Comparison of ENCODE assay signal across 8 mouse cellular contexts in genomic region chr19:7217162-7217925, GRCm38 (mm10). TPM values are rescaled to one million over a fixed set of nuclear protein-coding genes. Genes with fewer than 3 reads are reported as not detected.
A peak's percentile ranks its signal among the peaks of the same experiment; 100 is the strongest.
DNase-seq lines count a peak whose midpoint lies in the region; ATAC-seq lines count a peak whose summit lies in the region.

TSS of gene Cox8a (minus strand) at chr19:7217616.

- peak; percentile 99 for DNase-seq in ES-CJ7 (ENCODE audit: low read depth, low spot score)
- peak; percentile 97 for DNase-seq in cerebellum, adult 11 months
- DNase-seq in forebrain, embryonic 14.5 days (ENCODE audit: low spot score) = peak; percentile 98
- DNase-seq in heart, postnatal 14 days = peak; percentile 94 to 96
- DNase-seq in layer of hippocampus, adult 11-12 months (ENCODE audit: low spot score) = peak; percentile 97
- DNase-seq in lung, adult 18-20 months = peak; percentile 98 to 99
- DNase-seq in testis, postnatal 14 days (ENCODE audit: low spot score) = peak; percentile 95

- under 1% methylated on average over 50 of the region's 50 CpGs for WGBS in forebrain, embryonic 14.5 days
- under 1% methylated on average over 50 of the region's 50 CpGs for WGBS in neural tube, embryonic 15.5 days

- H3K9ac ChIP-seq in forebrain, embryonic 14.5 days (ENCODE audit: low read length) = peak within 1 kb of the TSS; percentile 84
- peak within 1 kb of the TSS; percentile 65 for H3K9ac ChIP-seq in neural tube, embryonic 15.5 days (replicated peaks)

- peak within 1 kb of the TSS; percentile 78 for H3K4me2 ChIP-seq in forebrain, embryonic 14.5 days (ENCODE audit: low read length)
- peak within 1 kb of the TSS; percentile 71 for H3K4me2 ChIP-seq in neural tube, embryonic 15.5 days

- H3K4me3 ChIP-seq in forebrain, embryonic 14.5 days (ENCODE audit: low read depth, low read length) = peak within 1 kb of the TSS; percentile 83
- peak within 1 kb of the TSS; percentile 70 for H3K4me3 ChIP-seq in neural tube, embryonic 15.5 days (replicated peaks)

- peak within 1 kb of the TSS; percentile 55; the same call in 1 of the 2 replicates for H3K27ac ChIP-seq in forebrain, embryonic 14.5 days (ENCODE audit: low read depth, low read length)
- peak within 1 kb of the TSS; percentile 93 for H3K27ac ChIP-seq in neural tube, embryonic 15.5 days (replicated peaks)

- ATAC-seq in forebrain, embryonic 14.5 days = peak; percentile 99
- ATAC-seq in neural tube, embryonic 15.5 days (ENCODE audit: low FRiP score) = peak; percentile 96

- no peaks in the 10 kb centered on the region for H3K27me3 ChIP-seq in forebrain, embryonic 14.5 days (replicated peaks; ENCODE audit: control insufficient read depth, insufficient read depth, low read length)
- no peaks in the 10 kb centered on the region for H3K27me3 ChIP-seq in neural tube, embryonic 15.5 days (replicated peaks)

- intact Hi-C loops in heart, postnatal 14 days (cut with DNase I) = no loop called here

- no peaks in the 10 kb centered on the region for H3K9me3 ChIP-seq in forebrain, embryonic 14.5 days (replicated peaks; ENCODE audit: control insufficient read depth, low read length)
- no peaks in the 10 kb centered on the region for H3K9me3 ChIP-seq in neural tube, embryonic 15.5 days (replicated peaks)

- H3K4me1 ChIP-seq in forebrain, embryonic 14.5 days (ENCODE audit: control insufficient read depth, insufficient read depth, low read length) = peaks cover 8% of the 10 kb centered on the region
- H3K4me1 ChIP-seq in neural tube, embryonic 15.5 days = peaks cover 38% of the 10 kb centered on the region

- peaks cover 22% of the 10 kb centered on the region for H3K36me3 ChIP-seq in forebrain, embryonic 14.5 days (ENCODE audit: control insufficient read depth, insufficient read depth, low read length)
- H3K36me3 ChIP-seq in neural tube, embryonic 15.5 days = peaks cover 16% of the 10 kb centered on the region

RNA-seq across cellular contexts. Expression of gene Cox8a, which starts in this region (rescaled TPM):
- 772 and 935 TPM in 2 replicates for polyA plus RNA-seq in forebrain, embryonic 14.5 days (2014; fragmentation: Nextera tagmentation; extraction: Ambion mirVana)
- 100 to 1,000 TPM; 545 to 557 TPM for total RNA-seq in heart, postnatal 14 days (2021)
- 1,209 and 1,254 TPM in 2 replicates for polyA plus RNA-seq in neural tube, embryonic 15.5 days (2015; fragmentation: Nextera tagmentation; extraction: Ambion mirVana)

Comparison
In these comparisons a context has a peak if more than half of its experiments do, and no peak if none do; other contexts are left out.
1. Peak in every context shown above with its lines: DNase-seq, ATAC-seq, H3K4me3 ChIP-seq and H3K27ac ChIP-seq.